Comparison of ENCODE assay signal across 9 mouse cellular contexts in genomic region chr8:12930290-12930689, GRCm38 (mm10). TPM values are rescaled to one million over a fixed set of nuclear protein-coding genes. Genes with fewer than 3 reads are reported as not detected.
A peak's percentile ranks its signal among the peaks of the same experiment; 100 is the strongest.
DNase-seq lines count a peak whose midpoint lies in the region; ATAC-seq lines count a peak whose summit lies in the region.
"Had no signal": no experiment of that assay in that cellular context is flagged by ENCODE, and none has a peak within 500 bp of the region (broad histone marks: within the 10 kb centered on the region; RNA-seq: fewer than 3 reads in every experiment).

No protein-coding gene starts in this region.

- H3K9me3 ChIP-seq in lung, embryonic 16.5 days (ENCODE audit: control insufficient read depth, low read length): no peaks in the 10 kb centered on the region

- peak overlapping the region; percentile 98 for H3K27ac ChIP-seq in brown adipose tissue, adult 24 weeks (replicated peaks; ENCODE audit: low read depth, low read length)
- H3K27ac ChIP-seq in lung, embryonic 16.5 days (ENCODE audit: low read length): peak overlapping the region; percentile 87

- H3K4me2 ChIP-seq in lung, embryonic 16.5 days (ENCODE audit: low read depth, low read length): peak overlapping the region; percentile 28; the same call in 1 of the 2 replicates
- H3K4me2 ChIP-seq: midbrain, embryonic 11.5 days had no signal

- ATAC-seq in lung, embryonic 16.5 days (ENCODE audit: low read depth): peak; percentile 40
- ATAC-seq in megakaryocyte, adult 5-6 weeks (ENCODE audit: poor library complexity, severe bottlenecking): no peak

- H3K36me3 ChIP-seq in lung, embryonic 16.5 days (ENCODE audit: control insufficient read depth, insufficient read depth, low read length): no peaks in the 10 kb centered on the region

- peak overlapping the region; percentile 50; the same call in 1 of the 2 replicates for H3K9ac ChIP-seq in lung, embryonic 16.5 days (ENCODE audit: low read length)

- 13% methylated on average over 5 of the region's 5 CpGs for WGBS in lung, embryonic 16.5 days

- no peaks in the 10 kb centered on the region for H3K27me3 ChIP-seq in lung, embryonic 16.5 days (ENCODE audit: control insufficient read depth, insufficient read depth, low read depth, low read length)

- peak overlapping the region; percentile 59 for H3K4me3 ChIP-seq in brown adipose tissue, adult 24 weeks (ENCODE audit: insufficient read depth, low read depth, low read length)
- no peak overlapping the region for H3K4me3 ChIP-seq in lung, embryonic 16.5 days (ENCODE audit: low read length)

- peak; percentile 33 to 68 for DNase-seq in adrenal gland, adult (ENCODE audit: inconsistent age in 2 of 2, low spot score in 1 of 2)
- no peak for DNase-seq in adrenal gland, adult 8-10 months
- DNase-seq in kidney, adult 11 months: peak; percentile 59
- DNase-seq in ovary, postnatal 14 days (ENCODE audit: low spot score): no peak
- no peak for DNase-seq in spleen, postnatal 36 days (ENCODE audit: low spot score in 2 of 2)

- peaks cover 11% of the 10 kb centered on the region for H3K4me1 ChIP-seq in brown adipose tissue, adult 24 weeks (ENCODE audit: control insufficient read depth, insufficient read depth, insufficient read length, low read length)
- H3K4me1 ChIP-seq in lung, embryonic 16.5 days (replicated peaks; ENCODE audit: control insufficient read depth, insufficient read depth, low read length): peaks cover 37% of the 10 kb centered on the region

RNA-seq across cellular contexts. Expression of gene Mcf2l, which starts 56.7 kb away (rescaled TPM):
- 10 to 100 TPM; 21.8 to 48.2 (median 31.7) TPM for total RNA-seq in adrenal gland, adult 8-10 months (2022)
- 7.2 and 10.0 TPM in 2 replicates for polyA plus RNA-seq in brown adipose tissue, adult 24 weeks (2012; ENCODE audit: insufficient read depth, insufficient read length, missing spikeins)
- 16.0 and 16.1 TPM in 2 replicates for polyA plus RNA-seq in lung, embryonic 16.5 days (2015; fragmentation: Nextera tagmentation; extraction: Ambion mirVana)
- total RNA-seq in megakaryocyte, adult 5-6 weeks (2015): 7.2 and 10.1 TPM in 2 replicates
- 26.4 and 32.3 TPM in 2 replicates for total RNA-seq in megakaryocyte, adult 5-6 weeks (2017)

Comparison
In these comparisons a context has a peak if more than half of its experiments do, and no peak if none do; other contexts are left out.
1. DNase-seq: peak in adrenal gland, adult (2 of 2) and kidney, adult 11 months (single experiment); none in adrenal gland, adult 8-10 months (single experiment), ovary, postnatal 14 days (single experiment) and spleen, postnatal 36 days (0 of 2).